Mouse (Mus musculus) MEL (cell line): ENCODE results near the gene Anxa8. TPM values are rescaled to one million over a fixed set of nuclear protein-coding genes. Genes with fewer than 3 reads are reported as not detected.

Source experiments
- DNase-seq: peaks from one replicate; pipeline ENCODE4 v3.0.0; 2011; ENCODE audit warnings: low read depth, low spot score
- H3K27ac ChIP-seq: 2 replicates; pipeline ENCODE4 v1.5.1; 2012; ENCODE audit warnings: low read depth, mild to moderate bottlenecking, control low read depth, low read length, moderate library complexity; ENCODE audit not compliant: control insufficient read depth
- H3K27me3 ChIP-seq, 2 experiments: fragments of 150-350 bp in 1 of 2; sonication (generic) in 1 of 2; 2 replicates each; pipeline ENCODE4 v1.6.1; 2012; ENCODE audit warnings: low read length in 2 of 2, mild to moderate bottlenecking in 2 of 2, improper control_type of control experiment in 1 of 2, moderate library complexity in 1 of 2; ENCODE audit not compliant: insufficient read depth in 2 of 2, control insufficient read depth in 1 of 2
- H3K36me3 ChIP-seq, 2 experiments: 2 replicates each; pipeline ENCODE4 v1.6.1; 2012 to 2014; ENCODE audit warnings: low read length in 2 of 2, improper control_type of control experiment in 1 of 2, inconsistent platforms in 1 of 2, mild to moderate bottlenecking in 1 of 2; ENCODE audit not compliant: insufficient read depth in 2 of 2, control insufficient read depth in 1 of 2
- H3K4me1 ChIP-seq, 2 experiments: fragments of 150-350 bp in 1 of 2; sonication (generic) in 1 of 2; 2 replicates each; pipeline ENCODE4 v1.6.1; 2012; ENCODE audit warnings: low read length in 2 of 2, improper control_type of control experiment in 1 of 2, mild to moderate bottlenecking in 1 of 2; ENCODE audit not compliant: insufficient read depth in 2 of 2, control insufficient read depth in 1 of 2
- H3K4me3 ChIP-seq, 2 experiments: fragments of 150-350 bp in 1 of 2; sonication (generic) in 1 of 2; 2 replicates each; pipeline ENCODE4 v1.5.1; 2012; ENCODE audit warnings: low read depth in 2 of 2, low read length in 2 of 2, mild to moderate bottlenecking in 2 of 2, moderate library complexity in 2 of 2, control low read depth in 1 of 2, improper control_type of control experiment in 1 of 2; ENCODE audit not compliant: control insufficient read depth in 1 of 2, insufficient read depth in 1 of 2
- H3K79me2 ChIP-seq: 2 replicates; pipeline ENCODE4 v1.6.1; 2012; ENCODE audit warnings: mild to moderate bottlenecking, low read length, moderate library complexity; ENCODE audit not compliant: control insufficient read depth, poor library complexity, insufficient read depth
- H3K9ac ChIP-seq: 2 replicates; pipeline ENCODE4 v1.6.1; 2012; ENCODE audit warnings: low read depth, mild to moderate bottlenecking, control low read depth, low read length, moderate library complexity; ENCODE audit not compliant: control insufficient read depth, poor library complexity, severe bottlenecking
- H3K9me3 ChIP-seq: fragments of 150-350 bp; sonication (generic); replicated peaks from 2 replicates; pipeline ENCODE4 v1.6.1; 2012; ENCODE audit warnings: mild to moderate bottlenecking, low read length, improper control_type of control experiment, moderate library complexity; ENCODE audit not compliant: insufficient read depth
- BHLHE40 ChIP-seq: IDR thresholded peaks from 2 replicates; pipeline ENCODE4 v1.6.1; 2012; ENCODE audit warnings: low read depth, mild to moderate bottlenecking, inconsistent platforms, low read length, improper control_type of control experiment, borderline replicate concordance
- CHD2 ChIP-seq: IDR thresholded peaks from 2 replicates; pipeline ENCODE4 v1.6.1; 2011; ENCODE audit warnings: low read length, improper control_type of control experiment
- CTCF ChIP-seq, 3 experiments: IDR thresholded peaks in 2 of 3; conservative IDR thresholded peaks in 1 of 3; 2 replicates each; pipeline ENCODE4 v1.5.1; 2011 to 2012; ENCODE audit warnings: low read length in 3 of 3, low read depth in 2 of 3, mild to moderate bottlenecking in 2 of 3, improper control_type of control experiment in 1 of 3, inconsistent platforms in 1 of 3, mixed read lengths in 1 of 3, moderate library complexity in 1 of 3; ENCODE audit not compliant: control insufficient read depth in 1 of 3, insufficient read depth in 1 of 3, poor library complexity in 1 of 3, severe bottlenecking in 1 of 3
- E2F4 ChIP-seq: IDR thresholded peaks from 2 replicates; pipeline ENCODE4 v1.6.1; 2011; ENCODE audit warnings: low read depth, low read length, improper control_type of control experiment, borderline replicate concordance
- ELF1 ChIP-seq: IDR thresholded peaks from 2 replicates; pipeline ENCODE4 v1.6.1; 2014; ENCODE audit warnings: low read depth, mild to moderate bottlenecking, inconsistent platforms, low read length, improper control_type of control experiment, moderate library complexity
- ETS1 ChIP-seq: IDR thresholded peaks from 2 replicates; pipeline ENCODE4 v1.6.1; 2012; ENCODE audit warnings: low read depth, mild to moderate bottlenecking, inconsistent platforms, low read length, improper control_type of control experiment, moderate library complexity
- GATA1 ChIP-seq: IDR thresholded peaks from 2 replicates; pipeline ENCODE4 v1.6.1; 2011; ENCODE audit warnings: low read depth, low read length, improper control_type of control experiment
- HCFC1 ChIP-seq: IDR thresholded peaks from 2 replicates; pipeline ENCODE4 v1.6.1; 2012; ENCODE audit warnings: low read depth, mild to moderate bottlenecking, inconsistent platforms, low read length, improper control_type of control experiment, moderate library complexity
- KAT2A ChIP-seq: conservative IDR thresholded peaks from 2 replicates; pipeline ENCODE4 v1.6.1; 2012; ENCODE audit warnings: low read depth, low read length, improper control_type of control experiment, inconsistent platforms
- MAX ChIP-seq: IDR thresholded peaks from 2 replicates; pipeline ENCODE4 v1.6.1; 2011; ENCODE audit warnings: low read length, improper control_type of control experiment
- MAZ ChIP-seq: IDR thresholded peaks from 2 replicates; pipeline ENCODE4 v1.6.1; 2012; ENCODE audit warnings: low read depth, mild to moderate bottlenecking, inconsistent platforms, low read length, improper control_type of control experiment
- MYB ChIP-seq: IDR thresholded peaks from 2 replicates; pipeline ENCODE4 v1.6.1; 2011; ENCODE audit warnings: mild to moderate bottlenecking, low read depth, low read length, improper control_type of control experiment
- POLR2AphosphoS5 ChIP-seq: IDR thresholded peaks from 2 replicates; pipeline ENCODE4 v1.6.1; 2012; ENCODE audit warnings: low read depth, borderline replicate concordance, mild to moderate bottlenecking, inconsistent platforms, low read length, moderate library complexity, mixed read lengths
- SIN3A ChIP-seq: IDR thresholded peaks from 2 replicates; pipeline ENCODE4 v1.6.1; 2012; ENCODE audit warnings: low read length, improper control_type of control experiment, inconsistent platforms
- SMC3 ChIP-seq: IDR thresholded peaks from 2 replicates; pipeline ENCODE4 v1.6.1; 2011; ENCODE audit warnings: low read depth, low read length, improper control_type of control experiment
- TBP ChIP-seq: IDR thresholded peaks from 2 replicates; pipeline ENCODE4 v1.8.0; 2011; ENCODE audit warnings: low read depth, low read length, improper control_type of control experiment
- TCF12 ChIP-seq: IDR thresholded peaks from 2 replicates; pipeline ENCODE4 v1.6.1; 2014; ENCODE audit warnings: low read depth, mild to moderate bottlenecking, inconsistent platforms, low read length, improper control_type of control experiment, moderate library complexity
- USF1 ChIP-seq: IDR thresholded peaks from 2 replicates; pipeline ENCODE4 v1.6.1; 2014; ENCODE audit warnings: low read depth, mild to moderate bottlenecking, inconsistent platforms, low read length, improper control_type of control experiment, moderate library complexity
- ZKSCAN1 ChIP-seq: IDR thresholded peaks from 2 replicates; pipeline ENCODE4 v1.6.1; 2012; ENCODE audit warnings: low read depth, mild to moderate bottlenecking, inconsistent platforms, low read length, improper control_type of control experiment, moderate library complexity
- polyA plus RNA-seq, 2 experiments: library from polyadenylated mRNA; stranded (reverse) in 1 of 2; unstranded in 1 of 2; fragments of >175 nt in 1 of 2; fragments of >200 nt in 1 of 2; gene quantifications; 2 replicates each; pipeline versions ENCODE4 v1.2.1 to v1.2.4; 2012; ENCODE audit warnings: low replicate concordance in 2 of 2, low read depth in 1 of 2; ENCODE audit not compliant: insufficient read length in 2 of 2, insufficient read depth in 1 of 2, missing spikeins in 1 of 2
- total RNA-seq: library from RNA; depleted of rRNA; stranded (reverse); fragments of 300-350 nt; gene quantifications from 2 replicates; pipeline ENCODE4 v1.2.3, GENCODE M21; 2012

Gene Anxa8
- total and polyA plus RNA-seq, 3 experiments = not detected

DNA sequence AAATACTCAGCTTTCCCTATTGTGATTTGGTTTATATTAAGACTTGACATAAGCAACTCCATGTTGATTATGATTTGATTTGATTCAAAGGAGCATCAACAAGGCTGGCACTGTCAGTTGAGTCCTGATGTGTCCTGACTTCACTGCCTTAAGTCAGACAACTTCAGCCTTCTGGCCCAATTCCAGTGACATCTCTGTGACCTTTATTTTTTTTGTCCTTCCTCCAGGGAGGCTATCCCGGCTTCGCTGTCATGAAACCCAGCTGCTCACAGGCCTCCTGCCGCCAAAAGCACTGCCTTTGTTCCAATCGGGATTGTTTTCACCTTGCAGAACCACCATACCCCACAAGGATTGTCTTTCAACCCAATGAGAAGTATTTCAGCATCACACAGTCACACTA is 10.4 kb upstream of the Anxa8 start (continued):
- TF ChIP-seq E2F4 = no peak
- no peak for TF ChIP-seq MAZ

DNA sequence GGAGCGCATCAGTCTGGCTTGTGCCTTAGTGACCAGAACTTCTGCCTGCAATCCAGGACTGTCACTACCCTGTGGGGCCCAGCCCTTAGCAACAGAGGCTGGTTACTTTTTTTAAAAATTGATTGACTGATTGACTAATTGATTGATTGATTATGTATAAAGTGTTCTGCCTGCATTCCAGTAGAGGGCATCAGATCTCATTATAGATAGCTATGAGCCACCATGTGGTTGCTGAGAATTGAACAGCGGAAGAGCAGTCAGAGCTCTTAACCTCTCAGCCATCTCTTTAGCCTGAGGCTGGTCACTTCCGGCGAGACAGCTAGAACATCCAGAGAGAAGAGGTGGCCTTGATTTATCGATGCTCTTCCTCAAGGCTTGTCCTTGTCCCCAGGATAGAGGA is 8.6 kb upstream of the Anxa8 start:
- no peaks in the 10 kb centered on the region for H3K36me3 ChIP-seq
- no peaks in the 10 kb centered on the region for H3K9me3 ChIP-seq
- no peak overlapping the region for H3K9ac ChIP-seq
- H3K4me3 ChIP-seq = no peak overlapping the region
- no peaks in the 10 kb centered on the region for H3K27me3 ChIP-seq
- no peaks in the 10 kb centered on the region for H3K79me2 ChIP-seq
- no peaks in the 10 kb centered on the region for H3K4me1 ChIP-seq
- H3K27ac ChIP-seq = no peak overlapping the region
- no peak for DNase-seq
- TF ChIP-seq SIN3A (no peak), USF1 (no peak), ETS1 (no peak), SMC3 (no peak)

DNA sequence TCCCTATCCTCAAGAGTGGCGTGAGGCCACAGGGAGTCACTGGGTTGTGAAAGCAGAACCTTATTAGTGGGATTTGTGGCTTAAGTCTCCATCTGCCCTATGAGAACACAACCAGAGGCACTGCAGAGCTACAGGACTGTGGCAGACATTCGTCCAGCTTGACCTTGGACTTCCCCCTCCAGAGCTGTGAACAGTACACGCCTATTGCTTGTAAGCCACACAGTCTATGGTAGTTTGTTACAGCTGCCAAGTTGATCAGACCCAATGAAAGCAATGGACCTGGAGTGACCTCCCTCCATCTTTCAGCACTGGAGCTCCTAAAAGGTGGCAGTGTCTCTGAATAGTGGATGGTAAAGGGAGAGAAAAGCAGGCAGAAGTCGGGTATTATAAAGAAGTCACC is 7.5 kb upstream of the Anxa8 start:
- Histone ChIP-seq H3K9me3 (no peaks in the 10 kb centered on the region), H3K4me1 (no peaks in the 10 kb centered on the region), H3K9ac (no peak overlapping the region), H3K4me3 (no peak overlapping the region), H3K27me3 (no peaks in the 10 kb centered on the region), H3K36me3 (no peaks in the 10 kb centered on the region), H3K27ac (no peak overlapping the region), H3K79me2 (no peaks in the 10 kb centered on the region)
- no peak for DNase-seq
- TF ChIP-seq CHD2 (no peak), CTCF (IDR thresholded peaks at IDR 0.05 in 2 of 3, conservative IDR thresholded peaks at IDR 0.05 in 1 of 3; ENCODE audit: control insufficient read depth in 1 of 3, insufficient read depth in 1 of 3, low read depth in 2 of 3, low read length in 3 of 3, poor library complexity in 1 of 3, severe bottlenecking in 1 of 3) (no peak), ZKSCAN1 (no peak), HCFC1 (no peak), KAT2A (no peak), MYB (no peak), ETS1 (no peak), TCF12 (no peak), BHLHE40 (no peak), ELF1 (no peak), POLR2AphosphoS5 (no peak), MAX (no peak), TBP (no peak), GATA1 (no peak)
